Mouse (Mus musculus) activated CD4-positive, CD25-positive, alpha-beta regulatory T cell (primary cell): ENCODE results near the gene Dhfr. TPM values are rescaled to one million over a fixed set of nuclear protein-coding genes. Genes with fewer than 3 reads are reported as not detected.

Experiments
- polyA plus RNA-seq, 2 experiments: library from polyadenylated mRNA; unstranded; fragments of 100-300 nt; shearing (Covaris generic); gene quantifications; one replicate each; pipeline ENCODE4 v1.2.1; 2017

Gene Dhfr
- 1 to 10 TPM; 3.9 to 4.8 TPM for polyA plus RNA-seq

GRCm38 (mm10) chr13:92354456-92355271 lies at the start of gene Dhfr, which contains the start of gene Msh3:
Gene Dhfr (plus strand): TSS chr13:92354726.
Gene Msh3 (minus strand): TSS chr13:92355003.

GRCm38 (mm10) chr13:92305680-92306079 lies 48.8 kb upstream of the Dhfr start, which contains the start of gene Gm20379:
Gene Gm20379 (plus strand): TSS chr13:92305980.

GRCm38 (mm10) chr13:92425758-92426264 lies 71.3 kb downstream of the Dhfr start, which contains the start of gene Ankrd34b:
Gene Ankrd34b (plus strand): TSS chr13:92425896.

Other genes starting within 250 kb of the Dhfr start
- 1 to 10 TPM; 2.9 to 3.9 TPM for gene Rasgrf2, start 223.1 kb upstream of the Dhfr start, polyA plus RNA-seq
- 1 to 10 TPM in 1 of 2 experiments, under 1 TPM in 1; 0.89 to 1.7 TPM for gene Gm20379, start 48.7 kb upstream of the Dhfr start, polyA plus RNA-seq
- 10 to 100 TPM; 31.7 to 47.0 TPM for gene Msh3, start 277 bp downstream of the Dhfr start, polyA plus RNA-seq
- under 1 TPM in 1 of 2 experiments, not detected in 1; 0.06 TPM for gene Ankrd34b, start 71.2 kb downstream of the Dhfr start, polyA plus RNA-seq
- 1 to 10 TPM; 4.8 to 5.7 TPM for gene Fam151b, start 129.3 kb downstream of the Dhfr start, polyA plus RNA-seq
- 1 to 10 TPM; 6.5 to 7.8 TPM for gene Zfyve16, start 176.1 kb downstream of the Dhfr start, polyA plus RNA-seq
- not detected for gene Spz1, start 221.4 kb downstream of the Dhfr start, polyA plus RNA-seq